Mouse (Mus musculus): ENCODE measurements around the gene Hdac9. TPM values are rescaled to one million over a fixed set of nuclear protein-coding genes. Genes with fewer than 3 reads are reported as not detected.
"Not testable (repeated sequence)": the region's sequence is repeated elsewhere in the genome, so short reads cannot be mapped to it uniquely, and the experiment has no call there.

The Hdac9 gene
- polyA plus RNA-seq, 1 experiment from 2014 or later, result 7.3 TPM

DNA sequence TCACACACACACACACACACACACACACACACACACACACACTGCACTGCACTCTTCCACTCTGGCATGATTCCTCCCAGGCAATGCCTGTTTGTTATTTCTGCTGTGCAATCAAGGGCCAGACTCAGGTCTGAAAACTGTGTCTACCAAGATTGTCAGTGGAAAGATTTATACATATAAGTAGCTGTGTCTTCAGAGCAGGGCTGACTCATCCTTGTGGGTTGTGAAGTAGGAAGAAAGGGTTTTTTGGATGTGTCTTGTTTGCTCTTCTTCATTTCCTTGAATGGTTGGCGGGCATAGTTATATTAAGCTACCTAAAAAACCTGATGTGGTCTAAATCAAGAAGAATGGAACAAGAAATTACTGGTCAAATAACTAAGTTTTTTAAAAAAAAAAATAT is 825.0 kb downstream of the Hdac9 start:
- Histone ChIP-seq H3K27me3 (no peaks in the 10 kb centered on the region), H3K27ac (no peak overlapping the region), H3K9me3 (no peaks in the 10 kb centered on the region), H3K9ac (no peak overlapping the region), H3K4me2 (replicated peaks) (no peak overlapping the region), H3K4me3 (no peak overlapping the region), H3K36me3 (no peaks in the 10 kb centered on the region), H3K4me1 (peaks cover 9% of the 10 kb centered on the region; the same call in 1 of the 2 replicates)
- ATAC-seq (ENCODE audit: insufficient number of reproducible peaks, insufficient read depth, low FRiP score, low TSS enrichment), result no peak
- 88% methylated on average over 1 of the region's 1 CpGs for WGBS

GRCm38 (mm10) chr12:34087292-34087942 is 829.5 kb downstream of the Hdac9 start:
- WGBS, result 73% methylated on average over 2 of the region's 2 CpGs
- Histone ChIP-seq H3K4me1 (peaks cover 6% of the 10 kb centered on the region; the same call in 1 of the 2 replicates), H3K36me3 (no peaks in the 10 kb centered on the region), H3K9ac (no peak overlapping the region), H3K27me3 (no peaks in the 10 kb centered on the region), H3K4me3 (no peak overlapping the region), H3K4me2 (replicated peaks) (no peak overlapping the region), H3K27ac (0 out of 2 replicates have a peak overlapping the region, but pooled peaks have one; percentile 24), H3K9me3 (no peaks in the 10 kb centered on the region)
- 0 out of 2 replicates have a peak, but pooled peaks have one; percentile 52 for ATAC-seq (ENCODE audit: insufficient number of reproducible peaks, insufficient read depth, low FRiP score, low TSS enrichment)

- no peaks in the 10 kb centered on the region for H3K4me1 ChIP-seq
- no peaks in the 10 kb centered on the region for H3K36me3 ChIP-seq
- no peaks in the 10 kb centered on the region for H3K27me3 ChIP-seq
- H3K4me3 ChIP-seq, result no peak overlapping the region
- 93% methylated on average over 2 of the region's 2 CpGs for WGBS
- no peak overlapping the region for H3K9ac ChIP-seq
- H3K27ac ChIP-seq, result no peak overlapping the region
- H3K9me3 ChIP-seq, result no peaks in the 10 kb centered on the region
- ATAC-seq (ENCODE audit: insufficient number of reproducible peaks, insufficient read depth, low FRiP score, low TSS enrichment), result no peak
- H3K4me2 ChIP-seq (replicated peaks), result no peak overlapping the region
Observed at GRCm38 (mm10) chr12:34076981-34077380, 839.9 kb downstream of the Hdac9 start.

- 80% methylated on average over 9 of the region's 9 CpGs for WGBS
- no peak overlapping the region for H3K27ac ChIP-seq
- ATAC-seq (ENCODE audit: insufficient number of reproducible peaks, insufficient read depth, low FRiP score, low TSS enrichment), result no peak
Observed at GRCm38 (mm10) chr12:34075805-34076509, 840.9 kb downstream of the Hdac9 start.

DNA sequence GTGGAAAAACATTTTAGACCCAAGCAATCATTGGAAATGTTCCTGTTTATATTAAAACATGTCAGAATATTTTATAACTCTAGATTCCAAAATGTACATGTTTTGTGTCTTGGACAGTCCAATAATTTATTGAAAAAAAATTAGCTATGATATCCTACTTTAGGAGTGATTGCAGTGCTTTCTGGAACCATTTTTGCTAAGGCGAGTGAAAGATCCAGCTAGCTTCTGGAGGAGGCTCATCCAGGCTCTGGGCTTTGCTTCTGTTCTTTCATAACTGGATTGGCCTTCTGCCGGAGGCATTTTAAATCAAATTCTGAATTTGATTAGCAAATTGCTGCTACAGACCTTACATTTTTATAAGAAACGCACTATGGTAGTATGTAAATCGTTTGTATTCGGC is 864.4 kb downstream of the Hdac9 start:
- no peak for ATAC-seq (ENCODE audit: insufficient number of reproducible peaks, insufficient read depth, low FRiP score, low TSS enrichment)
- Histone ChIP-seq H3K4me1 (peaks cover 14% of the 10 kb centered on the region), H3K9me3 (no peaks in the 10 kb centered on the region), H3K9ac (no peak overlapping the region), H3K4me2 (replicated peaks) (no peak overlapping the region), H3K27ac (no peak overlapping the region), H3K36me3 (no peaks in the 10 kb centered on the region), H3K4me3 (no peak overlapping the region), H3K27me3 (no peaks in the 10 kb centered on the region)
- WGBS, result 52% methylated on average over 5 of the region's 5 CpGs

More at GRCm38 (mm10) chr12:34075805-34076509, 840.9 kb downstream of the Hdac9 start:
- H3K27me3 ChIP-seq, result no peaks in the 10 kb centered on the region
- no peak overlapping the region for H3K4me2 ChIP-seq (replicated peaks)
- H3K9ac ChIP-seq, result no peak overlapping the region
- H3K4me1 ChIP-seq, result no peaks in the 10 kb centered on the region
- no peak overlapping the region for H3K4me3 ChIP-seq
- H3K9me3 ChIP-seq, result no peaks in the 10 kb centered on the region
- no peaks in the 10 kb centered on the region for H3K36me3 ChIP-seq

GRCm38 (mm10) chr12:34052036-34052435 is 864.9 kb downstream of the Hdac9 start:
- Histone ChIP-seq H3K4me1 (peaks cover 14% of the 10 kb centered on the region), H3K36me3 (no peaks in the 10 kb centered on the region), H3K27me3 (no peaks in the 10 kb centered on the region), H3K4me3 (no peak overlapping the region), H3K9ac (no peak overlapping the region), H3K9me3 (no peaks in the 10 kb centered on the region), H3K27ac (peak overlapping the region; percentile 56), H3K4me2 (replicated peaks) (no peak overlapping the region)
- 36% methylated on average over 3 of the region's 3 CpGs for WGBS
- ATAC-seq (ENCODE audit: insufficient number of reproducible peaks, insufficient read depth, low FRiP score, low TSS enrichment), result peak; percentile 74; the same call in 1 of the 2 replicates

DNA sequence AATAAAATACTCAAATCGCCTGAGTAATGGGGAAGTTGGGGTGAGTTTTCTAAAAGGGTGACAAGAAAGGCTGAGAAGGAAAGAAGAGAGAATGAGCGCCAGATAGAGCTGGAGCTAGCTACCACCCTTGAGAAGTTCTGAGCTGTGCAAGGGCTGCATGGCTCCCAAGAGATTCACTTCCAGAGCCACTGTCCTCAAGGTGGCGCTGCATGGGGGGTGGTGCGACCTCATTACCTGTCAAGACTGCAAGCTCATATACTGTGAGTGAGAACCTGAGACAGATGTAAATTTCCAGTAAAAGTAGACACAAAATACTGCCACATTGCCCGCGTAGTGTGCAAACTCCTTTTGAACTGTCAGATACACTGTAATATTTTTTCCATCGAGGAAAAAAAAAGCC is 865.8 kb downstream of the Hdac9 start:
- WGBS, result 61% methylated on average over 7 of the region's 7 CpGs
- no peak overlapping the region for H3K4me3 ChIP-seq
- no peak for ATAC-seq (ENCODE audit: insufficient number of reproducible peaks, insufficient read depth, low FRiP score, low TSS enrichment)
- no peak overlapping the region for H3K9ac ChIP-seq
- no peaks in the 10 kb centered on the region for H3K36me3 ChIP-seq
- no peaks in the 10 kb centered on the region for H3K9me3 ChIP-seq
- no peaks in the 10 kb centered on the region for H3K27me3 ChIP-seq
- peak overlapping the region; percentile 56 for H3K27ac ChIP-seq
- H3K4me2 ChIP-seq (replicated peaks), result no peak overlapping the region
- peaks cover 14% of the 10 kb centered on the region for H3K4me1 ChIP-seq

GRCm38 (mm10) chr12:34040949-34041348 is 875.9 kb downstream of the Hdac9 start:
- Histone ChIP-seq H3K36me3 (no peaks in the 10 kb centered on the region), H3K9ac (no peak overlapping the region), H3K4me1 (no peaks in the 10 kb centered on the region), H3K9me3 (no peaks in the 10 kb centered on the region), H3K27ac (no peak overlapping the region), H3K4me3 (no peak overlapping the region), H3K4me2 (replicated peaks) (no peak overlapping the region), H3K27me3 (no peaks in the 10 kb centered on the region)
- WGBS, result 87% methylated on average over 6 of the region's 6 CpGs
- no peak for ATAC-seq (ENCODE audit: insufficient number of reproducible peaks, insufficient read depth, low FRiP score, low TSS enrichment)

GRCm38 (mm10) chr12:34040061-34040460 is 876.8 kb downstream of the Hdac9 start:
- no peaks in the 10 kb centered on the region for H3K27me3 ChIP-seq
- no peaks in the 10 kb centered on the region for H3K36me3 ChIP-seq
- no peaks in the 10 kb centered on the region for H3K4me1 ChIP-seq
- ATAC-seq (ENCODE audit: insufficient number of reproducible peaks, insufficient read depth, low FRiP score, low TSS enrichment), result no peak
- H3K9me3 ChIP-seq, result no peaks in the 10 kb centered on the region
- no peak overlapping the region for H3K27ac ChIP-seq
- H3K4me2 ChIP-seq (replicated peaks), result no peak overlapping the region
- no peak overlapping the region for H3K4me3 ChIP-seq
- no peak overlapping the region for H3K9ac ChIP-seq
- WGBS, result 76% methylated on average over 7 of the region's 7 CpGs

GRCm38 (mm10) chr12:34009796-34010195 is 907.1 kb downstream of the Hdac9 start:
- H3K9me3 ChIP-seq; H3K4me2 ChIP-seq (replicated peaks); H3K4me3 ChIP-seq; H3K27me3 ChIP-seq; H3K36me3 ChIP-seq; H3K27ac ChIP-seq; ATAC-seq (ENCODE audit: insufficient number of reproducible peaks, insufficient read depth, low FRiP score, low TSS enrichment); H3K4me1 ChIP-seq; H3K9ac ChIP-seq: not testable (repeated sequence)
- 92% methylated on average over 1 of the region's 1 CpGs for WGBS
